Mouse (Mus musculus): ENCODE data around the gene Tph1.
"Not testable (repeated sequence)": the region's sequence is repeated elsewhere in the genome, so short reads cannot be mapped to it uniquely, and the experiment has no call there.

The Tph1 gene

DNA sequence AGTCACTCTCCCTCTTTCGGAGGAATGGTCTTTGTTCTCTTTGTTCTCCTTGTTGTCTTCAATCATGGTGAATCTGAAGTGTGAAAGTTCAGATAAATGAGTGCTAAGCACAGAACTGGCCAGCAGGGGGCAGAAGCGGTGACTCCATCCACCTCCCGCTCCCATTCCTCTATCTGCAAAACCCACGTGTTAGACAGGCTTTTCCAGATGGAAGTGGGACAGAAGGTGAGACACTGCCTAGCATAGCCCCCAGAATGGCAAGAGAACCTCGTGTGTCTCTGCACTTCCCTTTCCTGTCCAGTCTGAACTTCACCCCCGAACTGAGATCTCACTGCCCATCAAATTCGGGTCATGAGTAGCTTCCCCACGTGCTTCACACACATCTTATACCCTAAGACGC lies 7.1 kb downstream of the Tph1 start:
- in situ Hi-C loops (cut with MboI; ENCODE audit: low pct_unique_long_range_greater_than_20kb in 1 of 2, low sequenced_read_pairs in 2 of 2, unreplicated experiment in 1 of 2), result no loop called here

DNA sequence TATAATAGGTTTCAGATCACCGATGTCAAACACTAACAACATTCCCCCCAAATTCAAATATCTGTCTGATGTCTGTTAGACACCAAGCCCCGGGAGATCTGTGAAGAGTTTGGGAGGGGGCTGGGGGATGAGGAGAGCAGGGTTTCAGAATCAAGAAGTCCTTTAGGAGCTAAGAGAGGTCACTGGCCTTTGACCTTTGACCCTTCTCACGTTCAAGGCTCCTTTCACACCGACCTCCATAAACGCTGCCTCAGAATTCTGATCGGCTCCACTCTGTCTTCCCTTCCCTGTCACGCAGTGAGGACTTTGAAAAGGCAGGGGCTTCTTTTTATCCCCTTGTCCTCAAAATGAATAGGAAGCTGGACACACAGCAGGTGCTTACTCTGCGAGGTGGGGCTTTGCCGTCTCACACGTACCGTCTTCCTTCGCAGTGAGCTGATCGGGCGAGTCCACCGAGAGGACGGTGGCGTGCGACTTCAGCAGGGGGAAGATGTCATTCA lies 10.7 kb downstream of the Tph1 start:
- in situ Hi-C loops (cut with MboI; ENCODE audit: low pct_unique_long_range_greater_than_20kb in 1 of 2, low sequenced_read_pairs in 2 of 2, unreplicated experiment in 1 of 2), result no loop called here

DNA sequence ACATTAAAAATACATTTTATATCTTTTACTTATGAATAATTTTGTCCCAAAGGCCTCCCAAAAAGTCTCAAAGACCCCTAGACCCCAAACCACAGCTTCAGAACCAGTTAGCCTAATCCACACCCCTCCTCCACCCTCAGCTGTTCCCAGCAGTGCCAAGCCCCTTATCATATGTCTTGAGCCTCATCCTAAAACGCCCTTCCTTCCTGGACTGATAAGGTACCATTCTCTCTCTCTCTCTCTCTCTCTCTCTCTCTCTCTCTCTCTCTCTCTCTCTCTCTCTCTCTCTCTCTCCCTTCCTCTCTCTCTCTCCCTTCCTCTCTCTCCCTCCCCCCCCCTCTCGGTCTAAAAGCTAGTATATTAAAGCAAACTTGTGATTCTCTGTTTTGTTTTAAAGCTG lies 20.1 kb downstream of the Tph1 start:
- in situ Hi-C loops (cut with MboI; ENCODE audit: low pct_unique_long_range_greater_than_20kb in 1 of 2, low sequenced_read_pairs in 2 of 2, unreplicated experiment in 1 of 2), result no loop called here

DNA sequence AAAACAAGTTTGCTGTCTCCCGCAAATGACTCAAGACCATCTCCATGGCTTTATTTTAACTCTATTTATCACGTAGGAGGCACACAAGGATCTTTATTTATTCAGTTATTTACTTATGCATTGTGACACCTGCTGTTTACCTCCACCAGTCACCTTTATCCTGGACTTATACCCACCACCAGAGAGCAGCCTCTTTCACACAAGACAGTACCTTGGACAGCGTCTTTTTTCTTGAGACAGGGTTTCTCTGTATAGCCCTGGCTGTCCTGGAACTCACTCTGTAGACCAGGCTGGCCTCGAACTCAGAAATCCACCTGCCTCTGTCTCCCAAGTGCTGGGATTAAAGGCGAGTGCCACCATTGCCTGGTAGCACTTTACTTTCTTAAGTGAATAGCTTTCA lies 22.1 kb downstream of the Tph1 start:
- in situ Hi-C loops (cut with MboI; ENCODE audit: low pct_unique_long_range_greater_than_20kb in 1 of 2, low sequenced_read_pairs in 2 of 2, unreplicated experiment in 1 of 2), result not testable (repeated sequence)

DNA sequence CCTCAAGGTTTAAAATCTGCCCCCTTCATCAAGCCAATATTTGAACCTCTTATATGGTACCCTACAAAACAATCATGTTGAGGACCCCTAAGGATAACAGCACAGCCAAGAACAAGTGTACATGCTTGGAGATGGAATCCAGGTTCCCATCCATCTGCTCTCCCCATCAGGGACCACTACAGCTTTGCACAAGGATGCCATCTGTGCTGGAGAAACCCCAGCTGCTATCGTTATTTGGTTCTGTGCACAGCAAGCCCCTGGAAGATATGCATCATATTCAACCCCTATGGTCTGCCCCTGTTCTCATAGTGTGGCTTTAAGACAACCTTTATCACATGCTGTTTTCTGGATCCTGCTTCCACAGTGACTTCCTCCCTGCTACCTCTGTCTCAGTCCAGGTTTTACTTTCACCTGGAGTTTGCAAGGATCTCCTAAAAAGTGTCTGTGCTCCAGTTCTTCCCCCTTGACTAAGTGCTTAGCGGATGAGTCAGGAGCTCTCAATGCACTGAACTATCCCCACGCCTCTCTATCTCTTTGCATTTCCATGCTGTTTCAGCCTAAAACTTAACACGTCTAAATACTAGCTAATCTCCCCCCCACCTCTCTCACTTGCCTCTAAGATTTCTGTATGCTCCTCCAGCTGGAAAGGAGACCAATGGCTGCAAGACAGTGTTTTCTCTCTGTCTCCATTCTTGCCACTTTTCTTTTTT lies 23.8 kb downstream of the Tph1 start:
- in situ Hi-C loops (cut with MboI; ENCODE audit: low pct_unique_long_range_greater_than_20kb in 1 of 2, low sequenced_read_pairs in 2 of 2, unreplicated experiment in 1 of 2), result no loop called here

DNA sequence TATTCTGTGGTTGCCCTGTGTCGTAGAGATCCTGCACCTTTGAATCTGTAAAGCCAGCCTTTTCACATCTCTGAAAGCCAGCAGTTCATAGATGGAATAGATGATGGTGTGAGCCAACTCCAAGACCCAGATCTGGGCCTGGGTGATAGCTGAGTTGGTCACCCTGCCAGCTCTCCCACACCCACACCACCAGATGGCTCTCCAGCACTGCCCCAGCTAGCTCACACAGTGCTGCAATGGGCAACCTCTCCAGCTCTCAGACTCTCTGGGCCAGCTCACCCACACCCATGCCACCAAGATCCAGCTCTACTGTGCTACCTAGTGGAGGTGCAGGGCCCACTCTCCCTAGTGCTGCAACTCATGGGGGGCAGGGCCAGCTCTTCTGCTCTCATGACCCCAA lies 29.2 kb downstream of the Tph1 start:
- in situ Hi-C loops (cut with MboI; ENCODE audit: low pct_unique_long_range_greater_than_20kb in 1 of 2, low sequenced_read_pairs in 2 of 2, unreplicated experiment in 1 of 2), result no loop called here

DNA sequence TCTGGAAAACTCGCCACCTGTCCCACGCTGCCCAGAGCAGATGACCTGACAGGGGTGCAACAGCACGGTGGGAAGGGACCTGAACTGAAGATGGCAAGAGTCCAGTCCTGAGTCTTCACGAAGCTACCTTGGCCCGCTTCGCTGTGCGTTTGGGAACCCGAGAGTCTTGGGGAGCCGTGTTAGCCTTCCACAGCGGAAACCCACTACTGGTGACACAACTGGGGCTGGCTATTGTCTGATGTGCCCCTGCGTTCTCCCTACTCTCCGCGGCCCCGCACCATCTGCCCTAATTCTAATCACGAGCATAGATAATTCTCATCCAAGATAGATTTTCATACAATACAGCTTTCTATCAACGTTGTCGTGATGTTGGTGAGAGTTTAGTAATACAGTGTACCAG lies 32.3 kb downstream of the Tph1 start:
- in situ Hi-C loops (cut with MboI; ENCODE audit: low pct_unique_long_range_greater_than_20kb in 1 of 2, low sequenced_read_pairs in 2 of 2, unreplicated experiment in 1 of 2), result no loop called here

DNA sequence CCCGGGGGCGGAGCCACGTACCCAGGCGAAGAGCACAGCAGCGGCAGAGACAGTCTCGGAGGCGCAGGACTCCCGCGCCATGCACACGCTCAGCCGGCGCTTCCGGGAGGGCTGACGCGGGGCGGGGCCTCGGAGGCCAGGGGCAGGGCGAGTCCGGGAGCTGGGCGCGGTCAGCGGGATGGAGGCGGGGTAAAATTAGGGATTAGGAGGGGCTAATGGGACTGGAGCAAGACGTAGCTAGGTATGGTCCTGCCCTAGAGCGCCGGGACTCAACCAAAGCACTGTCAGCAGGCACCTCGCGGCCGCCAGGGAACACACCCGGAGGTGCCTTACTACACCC lies 32.7 kb downstream of the Tph1 start, which contains the start of gene Sergef:
Gene Sergef, minus strand, starts transcription at position 116 of the 340 bp plus-strand sequence.
- in situ Hi-C loops (cut with MboI; ENCODE audit: low pct_unique_long_range_greater_than_20kb in 1 of 2, low sequenced_read_pairs in 2 of 2, unreplicated experiment in 1 of 2), result no loop called here

DNA sequence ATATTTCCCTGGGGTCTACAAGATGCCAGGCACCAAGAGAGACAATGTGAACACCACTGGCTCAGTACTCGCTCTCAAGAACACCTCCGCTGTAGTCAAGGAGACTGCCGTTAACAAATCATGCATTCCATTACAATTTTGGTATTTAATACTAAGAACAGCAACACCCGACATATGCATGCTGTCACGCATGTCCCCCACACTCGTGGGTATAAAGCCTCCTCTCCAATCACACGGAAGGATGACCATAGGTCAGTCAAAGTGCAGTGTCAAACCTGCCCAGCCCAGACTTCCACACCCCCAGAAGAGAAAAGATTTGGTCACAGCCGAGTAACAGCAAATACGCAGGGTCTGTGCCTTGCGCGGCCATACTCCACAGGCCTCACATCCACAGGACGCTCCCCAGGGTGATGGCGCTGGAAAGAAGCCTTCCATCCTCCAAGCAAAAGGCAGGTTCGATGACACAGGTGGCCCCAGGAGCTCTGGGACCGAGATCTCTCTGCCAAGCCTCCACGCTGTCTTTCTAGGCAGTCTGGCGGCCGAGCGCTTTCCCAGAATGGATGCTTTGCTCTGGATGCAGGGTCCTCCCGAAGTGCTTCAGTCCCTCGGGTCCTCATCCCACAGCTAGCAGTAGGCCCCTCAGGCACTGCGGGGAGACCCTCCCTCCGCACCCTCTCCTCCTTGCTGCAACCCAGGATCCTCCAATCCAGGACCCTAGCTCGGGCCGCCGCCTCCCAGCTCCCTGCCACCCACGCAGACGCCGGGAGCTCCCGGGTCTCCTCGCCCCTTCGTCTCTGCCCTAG lies 33.2 kb downstream of the Tph1 start:
- in situ Hi-C loops (cut with MboI; ENCODE audit: low pct_unique_long_range_greater_than_20kb in 1 of 2, low sequenced_read_pairs in 2 of 2, unreplicated experiment in 1 of 2), result no loop called here

DNA sequence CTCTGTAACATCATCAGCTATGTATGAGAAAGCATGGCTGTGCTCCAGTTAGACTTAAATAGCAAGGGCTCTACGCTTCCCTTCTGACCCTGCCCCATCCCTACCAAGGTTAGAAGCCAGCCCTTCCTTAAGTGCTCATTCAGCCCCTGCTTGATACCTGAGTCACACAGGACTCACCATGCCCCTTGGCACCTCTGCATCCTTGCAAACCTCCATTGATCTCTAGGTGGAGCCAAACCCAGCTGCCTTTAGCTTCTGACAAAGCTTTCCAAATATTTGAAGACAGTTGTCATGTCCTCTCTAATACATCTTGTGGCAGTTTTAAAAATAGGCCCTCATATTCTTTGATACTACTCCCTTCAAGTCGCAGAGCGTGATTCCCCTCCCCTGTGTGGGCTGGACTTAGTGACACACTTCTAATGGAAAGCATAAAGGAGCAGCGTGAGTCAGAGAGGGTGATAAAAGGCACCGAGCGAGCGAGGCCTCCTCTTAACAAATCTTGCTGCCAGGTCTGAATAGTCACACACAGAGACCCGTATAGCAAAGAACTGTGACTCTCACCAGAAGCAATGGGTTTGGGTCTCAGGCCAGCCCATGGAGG lies 43.9 kb downstream of the Tph1 start:
- in situ Hi-C loops (cut with MboI; ENCODE audit: low pct_unique_long_range_greater_than_20kb in 1 of 2, low sequenced_read_pairs in 2 of 2, unreplicated experiment in 1 of 2), result no loop called here

DNA sequence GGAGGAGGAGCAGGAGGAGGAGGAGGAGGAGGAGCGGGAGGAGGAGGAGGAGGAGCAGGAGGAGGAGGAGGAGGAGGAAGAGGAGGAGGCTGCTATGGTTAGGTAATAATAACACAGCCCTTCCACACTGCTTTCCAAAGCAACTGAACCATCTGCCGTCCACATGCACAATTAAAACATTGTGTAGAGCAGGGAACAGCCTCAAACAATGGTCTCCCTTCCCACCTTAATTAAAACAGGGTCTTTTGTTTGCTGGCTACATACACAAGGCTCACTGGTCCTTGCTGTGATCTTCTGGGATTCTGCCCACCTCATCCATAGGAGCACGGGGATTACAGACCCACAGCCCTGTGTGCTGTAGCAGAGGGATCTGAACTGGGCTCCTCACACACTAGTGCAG lies 48.4 kb downstream of the Tph1 start:
- in situ Hi-C loops (cut with MboI; ENCODE audit: low pct_unique_long_range_greater_than_20kb in 1 of 2, low sequenced_read_pairs in 2 of 2, unreplicated experiment in 1 of 2), result no loop called here

DNA sequence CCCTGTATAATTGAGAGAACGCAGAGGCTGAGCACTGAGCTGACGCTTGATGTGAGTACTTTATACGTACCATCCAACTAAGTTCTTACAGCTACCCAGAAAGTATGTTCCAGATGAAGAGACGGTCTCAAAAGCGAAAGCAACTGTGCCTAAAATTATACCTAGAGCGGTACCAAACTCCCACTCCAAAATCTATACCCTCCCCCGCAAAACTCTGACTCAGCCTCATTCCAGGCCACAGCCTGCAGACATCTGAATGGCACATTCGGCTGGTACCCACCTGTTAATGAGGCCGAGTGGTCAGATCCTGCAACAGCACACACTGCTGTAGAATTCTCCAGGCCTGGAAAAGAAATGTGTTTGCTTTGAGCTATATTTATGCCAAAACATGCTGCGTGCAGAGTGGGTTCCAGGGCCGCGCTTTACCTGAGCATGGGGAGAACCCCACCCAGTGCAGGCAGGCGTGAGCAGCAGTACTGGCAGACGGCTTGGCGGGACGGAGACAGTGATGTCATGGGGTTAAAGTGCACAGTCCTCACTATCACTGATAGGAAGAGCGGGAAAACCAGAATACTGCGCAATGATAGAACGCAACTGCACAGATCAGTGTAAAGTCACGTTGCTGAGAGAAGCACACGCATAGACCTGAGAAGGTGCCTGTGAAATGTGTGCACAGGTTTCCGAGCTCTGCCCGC lies 53.8 kb downstream of the Tph1 start:
- in situ Hi-C loops (cut with MboI; ENCODE audit: low pct_unique_long_range_greater_than_20kb in 1 of 2, low sequenced_read_pairs in 2 of 2, unreplicated experiment in 1 of 2), result no loop called here

DNA sequence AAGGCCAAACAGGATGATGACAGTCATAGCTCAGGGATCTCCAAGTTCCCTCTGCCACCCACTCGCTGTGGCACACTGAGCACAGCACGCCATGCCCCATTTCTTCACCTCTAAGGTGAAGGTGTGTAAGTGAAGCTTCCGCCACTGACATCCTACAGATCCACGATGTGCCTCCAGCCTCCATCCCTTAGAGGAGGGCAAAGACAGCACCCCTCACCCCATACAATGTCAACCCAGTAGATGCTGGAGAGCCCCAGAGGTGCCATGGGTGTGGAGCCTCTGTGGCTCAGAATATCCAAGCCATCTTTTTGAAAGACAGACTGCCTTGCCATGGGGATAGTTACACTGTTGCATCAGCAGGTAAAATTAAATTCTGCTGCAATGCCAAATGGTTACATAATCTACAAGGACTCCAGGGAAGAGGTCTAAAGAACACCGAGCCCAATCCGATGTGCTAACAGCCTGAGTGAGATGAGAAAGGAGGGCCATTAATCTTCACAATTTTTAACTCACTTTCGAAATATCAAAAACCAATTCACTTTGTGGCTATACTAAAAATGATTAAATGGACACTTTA lies 55.8 kb downstream of the Tph1 start:
- in situ Hi-C loops (cut with MboI; ENCODE audit: low pct_unique_long_range_greater_than_20kb in 1 of 2, low sequenced_read_pairs in 2 of 2, unreplicated experiment in 1 of 2), result no loop called here

DNA sequence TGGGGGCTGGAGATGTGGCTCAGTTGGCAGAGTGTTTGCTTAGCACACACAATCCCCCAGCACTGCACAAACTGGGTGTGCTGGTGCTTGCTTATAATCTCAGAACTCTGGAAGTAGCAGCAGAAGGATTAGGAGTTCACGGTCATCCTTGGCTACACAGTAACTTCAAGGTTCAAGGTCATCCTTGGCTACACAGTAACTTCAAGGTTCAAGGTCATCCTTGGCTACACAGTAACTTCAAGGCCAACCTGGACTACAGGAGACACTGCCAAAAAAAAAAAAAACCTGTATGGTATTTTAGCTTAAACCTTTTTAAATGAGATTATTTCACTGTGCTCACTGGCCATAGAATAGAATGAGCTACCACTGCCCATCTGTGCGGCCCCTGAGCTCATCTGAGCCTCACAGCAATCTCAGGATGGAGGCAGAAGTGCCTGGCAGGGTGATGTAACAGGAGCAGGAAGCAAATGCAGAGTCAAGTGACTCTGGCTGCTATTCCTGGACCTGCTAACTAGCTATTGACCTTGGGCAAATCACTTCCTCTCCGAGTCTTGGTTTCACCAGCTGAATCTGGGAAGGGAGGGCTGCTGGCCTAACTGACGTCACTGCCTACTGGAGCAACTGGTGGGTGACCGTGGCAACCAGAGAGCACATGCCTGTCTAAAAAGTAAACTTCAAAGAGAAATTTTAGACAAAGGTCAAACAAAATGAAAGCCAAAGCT lies 56.9 kb downstream of the Tph1 start:
- in situ Hi-C loops (cut with MboI; ENCODE audit: low pct_unique_long_range_greater_than_20kb in 1 of 2, low sequenced_read_pairs in 2 of 2, unreplicated experiment in 1 of 2), result no loop called here

DNA sequence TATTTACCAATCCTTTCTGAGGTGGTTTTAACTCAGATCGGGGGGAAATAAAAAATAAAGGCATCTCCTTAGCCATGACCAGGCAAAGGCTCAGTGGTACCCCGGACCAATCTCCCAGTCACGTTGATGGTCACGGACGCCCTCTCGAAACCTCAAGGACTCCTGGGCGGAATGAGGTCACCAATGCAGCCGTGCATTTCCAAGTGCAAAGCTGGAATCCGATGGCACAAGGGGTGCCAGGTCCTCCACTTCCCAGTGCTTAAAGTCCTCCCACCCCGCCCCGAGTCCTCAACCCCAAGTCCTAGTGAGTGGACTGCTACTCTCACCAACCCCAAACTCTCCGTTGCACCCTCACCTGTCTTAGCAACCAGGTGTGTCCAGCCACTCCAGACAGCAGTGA lies 58.1 kb downstream of the Tph1 start:
- in situ Hi-C loops (cut with MboI; ENCODE audit: low pct_unique_long_range_greater_than_20kb in 1 of 2, low sequenced_read_pairs in 2 of 2, unreplicated experiment in 1 of 2), result no loop called here

DNA sequence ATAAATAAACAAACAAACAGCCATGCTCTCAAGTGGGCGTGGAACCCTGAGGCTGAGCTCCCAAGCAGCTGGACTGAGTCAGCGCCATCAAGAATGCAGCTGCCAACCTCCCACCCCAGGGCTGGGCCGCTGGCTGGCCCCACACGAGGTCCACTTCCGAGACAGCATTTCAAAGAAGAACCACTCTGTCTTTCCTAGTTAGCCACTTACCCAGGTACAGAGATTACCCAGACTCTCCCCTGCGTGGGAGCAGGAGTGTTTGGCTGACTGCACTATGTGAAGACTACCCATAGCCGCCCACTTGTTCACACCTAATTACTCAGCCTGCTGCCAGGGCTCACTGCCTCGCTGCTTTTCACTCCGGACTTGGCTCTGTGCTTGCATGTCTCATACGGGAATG lies 59.2 kb downstream of the Tph1 start:
- in situ Hi-C loops (cut with MboI; ENCODE audit: low pct_unique_long_range_greater_than_20kb in 1 of 2, low sequenced_read_pairs in 2 of 2, unreplicated experiment in 1 of 2), result no loop called here

DNA sequence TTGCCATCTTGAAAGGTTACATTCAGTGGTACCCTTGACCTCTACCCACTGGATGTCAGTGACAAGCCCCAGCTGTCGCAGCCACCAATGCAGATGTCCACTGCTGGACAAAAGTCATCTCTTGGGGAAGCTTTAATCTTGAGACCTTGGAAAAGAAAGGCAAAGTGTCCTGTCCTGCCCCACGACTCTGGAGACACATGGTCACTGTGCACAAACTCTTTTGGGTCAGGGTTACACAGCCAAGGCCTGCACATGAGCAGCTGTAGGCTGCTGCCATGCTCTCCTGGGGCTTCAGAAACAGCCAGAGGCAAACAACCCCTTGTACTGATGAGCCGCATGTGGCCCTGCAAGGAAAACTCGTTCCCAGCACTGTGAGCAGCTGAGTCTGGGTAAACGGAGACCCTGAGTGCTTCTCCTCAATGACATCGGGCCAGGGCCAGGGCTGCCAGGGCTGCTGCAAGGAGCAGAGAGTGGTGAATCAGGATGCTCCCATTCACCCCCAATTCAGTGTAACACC lies 59.9 kb downstream of the Tph1 start:
- in situ Hi-C loops (cut with MboI; ENCODE audit: low pct_unique_long_range_greater_than_20kb in 1 of 2, low sequenced_read_pairs in 2 of 2, unreplicated experiment in 1 of 2), result no loop called here

DNA sequence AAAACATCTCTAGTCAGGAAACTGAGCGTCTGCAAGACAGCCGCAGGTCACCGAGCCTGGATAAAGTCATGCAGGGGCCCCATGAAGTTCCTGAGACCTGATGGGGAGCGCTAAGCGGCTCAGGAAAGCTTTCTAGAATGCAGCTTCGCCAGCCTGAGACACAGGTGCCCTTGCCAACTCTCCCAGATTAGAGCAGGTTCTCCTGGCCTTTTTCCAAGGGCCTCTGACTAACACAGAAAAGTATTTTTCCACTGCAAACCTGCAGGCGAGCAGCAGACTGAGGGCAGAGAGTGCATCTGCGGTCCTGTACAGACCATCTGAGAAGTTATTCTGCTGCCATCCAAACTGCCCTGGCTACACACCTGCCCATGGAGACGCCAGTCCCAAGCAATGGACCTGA lies 60.4 kb downstream of the Tph1 start:
- in situ Hi-C loops (cut with MboI; ENCODE audit: low pct_unique_long_range_greater_than_20kb in 1 of 2, low sequenced_read_pairs in 2 of 2, unreplicated experiment in 1 of 2), result no loop called here
